Mouse (Mus musculus): ENCODE results near the gene Apool.
"Not testable (repeated sequence)": the region's sequence is repeated elsewhere in the genome, so short reads cannot be mapped to it uniquely, and the experiment has no call there.

Gene Apool

DNA sequence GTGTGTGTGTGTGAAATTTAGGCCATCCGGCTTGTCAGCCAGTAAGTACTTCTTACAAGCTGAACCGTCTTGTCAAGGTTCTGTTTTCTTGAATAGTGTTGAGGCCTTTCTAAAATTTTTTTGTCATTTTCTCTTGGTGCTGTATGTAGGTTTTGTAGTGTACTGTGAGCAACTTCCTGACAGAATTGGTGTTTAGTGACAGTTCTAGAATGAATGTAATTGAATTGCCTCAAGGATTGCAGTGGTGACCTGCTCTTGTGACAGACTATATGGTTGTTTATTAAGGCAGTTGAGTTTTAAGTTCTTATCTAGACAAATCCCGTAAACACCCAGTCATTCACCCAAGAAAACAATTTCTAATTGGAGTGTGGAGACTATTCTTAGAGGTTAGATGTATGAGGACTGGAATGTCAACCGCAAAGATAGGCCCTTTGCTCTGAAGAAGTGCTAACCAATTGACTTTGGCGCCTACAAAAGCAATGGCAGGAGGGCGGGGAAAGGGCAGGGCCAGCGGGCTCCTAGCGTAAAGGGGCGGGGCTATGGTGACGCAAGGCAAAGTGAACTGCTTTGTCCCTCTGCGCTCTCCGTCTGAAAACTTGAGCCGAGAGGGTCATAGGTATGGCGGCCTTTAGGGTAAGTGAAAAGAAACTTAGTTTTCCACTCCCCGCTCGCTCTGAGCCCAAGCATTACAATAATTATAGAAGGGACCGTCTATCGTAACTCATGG lies at the start of gene Apool:
TSS of gene Apool (plus strand) at position 531 of the 727 bp plus-strand sequence.
- POLR2A ChIA-PET = no interaction called here

DNA sequence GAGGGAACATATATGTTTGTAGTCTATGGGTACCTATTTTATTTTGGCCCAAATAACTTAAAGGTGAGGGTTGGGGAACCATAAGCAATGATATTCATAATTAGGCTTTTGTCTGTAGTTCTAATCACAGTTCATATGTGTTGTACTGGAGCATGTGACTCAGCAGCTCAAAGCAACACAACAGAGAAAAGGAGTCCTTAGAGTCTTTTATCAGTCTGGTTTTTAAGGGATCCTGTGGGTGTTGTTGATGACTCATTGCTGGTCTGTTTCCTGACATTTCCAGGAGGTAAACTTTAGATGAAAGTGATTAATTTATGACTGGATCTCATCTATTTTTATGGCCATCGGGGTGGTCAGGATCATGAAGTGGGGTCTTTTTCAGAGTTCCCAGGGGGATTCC lies 37.6 kb upstream of the Apool start:
- ChIA-PET POLR2A (no interaction called here), CTCF (no interaction called here)

More for the DNA sequence above, at the start of gene Apool:
- CTCF ChIA-PET = interaction anchor here in 1 of 4 experiments (0.6 kb wide), 1 partner anchor 759 kb away, joined by 4 read pairs; no protein-coding TSS in a partner anchor

GRCm38 (mm10) chrX:112311531-112311887 lies 375 bp downstream of the Apool start:
- ChIA-PET POLR2A (no interaction called here), CTCF (no interaction called here)

GRCm38 (mm10) chrX:112312094-112312493 lies 960 bp downstream of the Apool start:
- POLR2A ChIA-PET = no interaction called here

DNA sequence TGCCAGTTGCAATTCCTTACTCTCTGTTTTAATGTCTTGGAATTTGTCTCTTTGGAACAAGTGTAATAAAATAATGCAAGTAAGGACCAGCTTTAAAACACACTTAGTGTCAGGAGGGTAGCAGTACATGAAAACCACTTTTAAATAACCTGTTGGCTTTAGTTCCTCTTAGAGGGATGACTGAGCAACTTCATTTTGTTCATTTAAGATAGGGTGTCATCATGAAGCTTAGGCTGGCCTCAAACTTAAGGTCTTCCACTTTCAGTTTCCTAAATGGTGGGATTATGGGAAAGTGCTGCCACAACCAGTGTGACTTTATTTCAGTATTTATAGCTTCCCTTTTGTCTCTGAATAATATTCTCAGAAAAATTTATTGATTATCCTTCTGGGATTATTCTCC lies 9.1 kb downstream of the Apool start:
- POLR2A ChIA-PET = no interaction called here

More at GRCm38 (mm10) chrX:112312094-112312493, 960 bp downstream of the Apool start:
- CTCF ChIA-PET = no interaction called here

GRCm38 (mm10) chrX:112339486-112339885 lies 28.4 kb downstream of the Apool start:
- ChIA-PET CTCF (no interaction called here), POLR2A (no interaction called here)

More for the DNA sequence above, 9.1 kb downstream of the Apool start:
- CTCF ChIA-PET = no interaction called here

GRCm38 (mm10) chrX:112347467-112348394 lies 36.6 kb downstream of the Apool start:
- ChIA-PET POLR2A (no interaction called here), CTCF (interaction anchor here in 2 of 4 experiments (0.6 to 0.7 kb wide), 2 partner anchors 203 to 874 kb away, joined by 4 to 5 read pairs; no protein-coding TSS in a partner anchor)

GRCm38 (mm10) chrX:112348395-112348791 lies 37.3 kb downstream of the Apool start:
- CTCF ChIA-PET = interaction anchor here (0.6 to 0.7 kb wide), 5 partner anchors 119 to 1612 kb away, joined by 3 to 5 read pairs (median 4); no protein-coding TSS in a partner anchor
- POLR2A ChIA-PET = no interaction called here

- ChIA-PET CTCF (no interaction called here), POLR2A (no interaction called here)
Measured at GRCm38 (mm10) chrX:112368426-112368825, 57.3 kb downstream of the Apool start.

- POLR2A ChIA-PET, CTCF ChIA-PET: not testable (repeated sequence)
Measured at GRCm38 (mm10) chrX:112370577-112371410, 59.7 kb downstream of the Apool start.

GRCm38 (mm10) chrX:112406679-112407078 lies 95.5 kb downstream of the Apool start, which contains the start of gene Satl1:
Gene Satl1, minus strand, starts transcription at chrX:112406779.
- ChIA-PET CTCF (no interaction called here), POLR2A (no interaction called here)

GRCm38 (mm10) chrX:112412309-112412708 lies 101.2 kb downstream of the Apool start:
- CTCF ChIA-PET = no interaction called here

More at GRCm38 (mm10) chrX:112412309-112412708, 101.2 kb downstream of the Apool start:
- POLR2A ChIA-PET = no interaction called here
